Mouse (Mus musculus): ENCODE data around the gene Cnp.

DNA sequence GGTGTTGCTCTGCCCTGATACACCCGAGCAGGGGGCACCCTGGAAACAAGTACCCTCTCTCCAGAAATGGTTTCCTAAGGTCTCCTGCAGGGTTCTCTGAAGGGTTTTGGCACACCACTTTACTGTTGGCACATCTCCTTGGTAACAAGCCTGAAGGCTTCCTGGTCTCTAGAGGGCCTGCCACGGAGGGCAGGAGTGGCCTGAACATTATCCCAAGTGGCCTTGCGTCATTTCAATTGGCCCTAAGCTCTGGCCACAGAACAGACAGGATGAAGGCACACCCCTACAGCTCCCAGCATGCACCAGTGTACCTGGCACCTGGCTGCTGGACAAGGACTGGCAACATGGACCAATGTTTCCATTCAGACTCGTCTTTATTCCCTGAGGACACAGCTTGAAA is 21.9 kb upstream of the Cnp start:
- TF ChIP-seq CTCF (IDR thresholded peaks at IDR 0.05; ENCODE audit: low read depth, low read length) (no peak), GATA1 (IDR thresholded peaks at IDR 0.05; ENCODE audit: borderline replicate concordance, low read length) (no peak)
